Mouse (Mus musculus): ENCODE data around the gene Pnmal2. TPM values are rescaled to one million over a fixed set of nuclear protein-coding genes. Genes with fewer than 3 reads are reported as not detected.

The Pnmal2 gene
- polyA plus RNA-seq, 1 experiment from 2014 or later: 0.41 TPM

GRCm38 (mm10) chr7:16978173-16978572, 33.7 kb downstream of the Pnmal2 start:
- H3K9ac ChIP-seq: peak overlapping the region; percentile 27; the same call in 1 of the 2 replicates
- peak; percentile 91 for ATAC-seq
- no peaks in the 10 kb centered on the region for H3K36me3 ChIP-seq
- H3K27ac ChIP-seq: peak overlapping the region; percentile 55; the same call in 1 of the 2 replicates
- H3K4me3 ChIP-seq: no peak overlapping the region
- WGBS (ENCODE audit: insufficient replicate concordance): 37% methylated on average over 6 of the region's 6 CpGs
- peak overlapping the region; percentile 50 for H3K4me2 ChIP-seq
- no peaks in the 10 kb centered on the region for H3K9me3 ChIP-seq (replicated peaks)
- no peaks in the 10 kb centered on the region for H3K27me3 ChIP-seq (replicated peaks)
- H3K4me1 ChIP-seq: peaks cover 40% of the 10 kb centered on the region

- Histone ChIP-seq H3K36me3 (no peaks in the 10 kb centered on the region), H3K4me1 (peaks cover 40% of the 10 kb centered on the region), H3K27me3 (replicated peaks) (no peaks in the 10 kb centered on the region), H3K9ac (peak overlapping the region; percentile 27; the same call in 1 of the 2 replicates), H3K4me3 (no peak overlapping the region), H3K27ac (peak overlapping the region; percentile 55; the same call in 1 of the 2 replicates), H3K4me2 (peak overlapping the region; percentile 50), H3K9me3 (replicated peaks) (no peaks in the 10 kb centered on the region)
- ATAC-seq: peak; percentile 41; the same call in 1 of the 2 replicates
- 71% methylated on average over 3 of the region's 3 CpGs for WGBS (ENCODE audit: insufficient replicate concordance)
Observed at GRCm38 (mm10) chr7:16978593-16978992, 34.1 kb downstream of the Pnmal2 start.

- H3K4me1 ChIP-seq: peaks cover 40% of the 10 kb centered on the region
- H3K4me3 ChIP-seq: peak overlapping the region; percentile 40
- ATAC-seq: peak; percentile 30; the same call in 1 of the 2 replicates
- H3K4me2 ChIP-seq: peak overlapping the region; percentile 66
- no peaks in the 10 kb centered on the region for H3K36me3 ChIP-seq
- no peaks in the 10 kb centered on the region for H3K9me3 ChIP-seq (replicated peaks)
- H3K27ac ChIP-seq: peak overlapping the region; percentile 80
- H3K9ac ChIP-seq: peak overlapping the region; percentile 53
- H3K27me3 ChIP-seq (replicated peaks): no peaks in the 10 kb centered on the region
- WGBS (ENCODE audit: insufficient replicate concordance): 4% methylated on average over 12 of the region's 12 CpGs
Observed at GRCm38 (mm10) chr7:16980348-16980747, 35.9 kb downstream of the Pnmal2 start.

- Histone ChIP-seq H3K36me3 (no peaks in the 10 kb centered on the region), H3K9ac (no peak within 1 kb of the TSS), H3K4me1 (peaks cover 31% of the 10 kb centered on the region), H3K4me2 (0 out of 2 replicates have a peak within 1 kb of the TSS, but pooled peaks have one; percentile 19), H3K27ac (no peak within 1 kb of the TSS), H3K27me3 (replicated peaks) (no peaks in the 10 kb centered on the region), H3K9me3 (replicated peaks) (no peaks in the 10 kb centered on the region), H3K4me3 (no peak within 1 kb of the TSS)
- no peak for ATAC-seq
- WGBS (ENCODE audit: insufficient replicate concordance): 33% methylated on average over 26 of the region's 26 CpGs
Observed at GRCm38 (mm10) chr7:16982859-16983568, 38.5 kb downstream of the Pnmal2 start, which contains the start of gene Gm42372. Gm42372 (plus strand) TSS chr7:16983086.

GRCm38 (mm10) chr7:16987541-16988149, 43.2 kb downstream of the Pnmal2 start:
- H3K9ac ChIP-seq: no peak overlapping the region
- H3K36me3 ChIP-seq: no peaks in the 10 kb centered on the region
- no peak overlapping the region for H3K4me3 ChIP-seq
- no peaks in the 10 kb centered on the region for H3K27me3 ChIP-seq (replicated peaks)
- 65% methylated on average over 7 of the region's 7 CpGs for WGBS (ENCODE audit: insufficient replicate concordance)
- no peak overlapping the region for H3K4me2 ChIP-seq
- H3K4me1 ChIP-seq: peaks cover 33% of the 10 kb centered on the region
- no peak overlapping the region for H3K27ac ChIP-seq
- H3K9me3 ChIP-seq (replicated peaks): no peaks in the 10 kb centered on the region
- ATAC-seq: no peak

GRCm38 (mm10) chr7:16988405-16988804, 43.9 kb downstream of the Pnmal2 start:
- H3K9me3 ChIP-seq (replicated peaks): no peaks in the 10 kb centered on the region
- WGBS (ENCODE audit: insufficient replicate concordance): 75% methylated on average over 3 of the region's 3 CpGs
- no peaks in the 10 kb centered on the region for H3K36me3 ChIP-seq
- H3K9ac ChIP-seq: no peak overlapping the region
- H3K27ac ChIP-seq: no peak overlapping the region
- H3K4me1 ChIP-seq: peaks cover 33% of the 10 kb centered on the region
- ATAC-seq: no peak
- H3K27me3 ChIP-seq (replicated peaks): no peaks in the 10 kb centered on the region
- H3K4me3 ChIP-seq: no peak overlapping the region
- no peak overlapping the region for H3K4me2 ChIP-seq

- Histone ChIP-seq H3K4me1 (peaks cover 51% of the 10 kb centered on the region), H3K9me3 (replicated peaks) (no peaks in the 10 kb centered on the region), H3K9ac (peak overlapping the region; percentile 35; the same call in 1 of the 2 replicates), H3K36me3 (no peaks in the 10 kb centered on the region), H3K27ac (peak overlapping the region; percentile 69), H3K4me2 (peak overlapping the region; percentile 45), H3K27me3 (replicated peaks) (peaks cover 11% of the 10 kb centered on the region), H3K4me3 (no peak overlapping the region)
- 15% methylated on average over 15 of the region's 15 CpGs for WGBS (ENCODE audit: insufficient replicate concordance)
- ATAC-seq: no peak
Observed at GRCm38 (mm10) chr7:16990006-16990744, 45.7 kb downstream of the Pnmal2 start.

GRCm38 (mm10) chr7:16991681-16992450, 47.4 kb downstream of the Pnmal2 start:
- 60% methylated on average over 18 of the region's 18 CpGs for WGBS (ENCODE audit: insufficient replicate concordance)
- H3K4me3 ChIP-seq: no peak overlapping the region
- no peak overlapping the region for H3K9ac ChIP-seq
- H3K27me3 ChIP-seq (replicated peaks): peaks cover 16% of the 10 kb centered on the region
- ATAC-seq: no peak
- H3K9me3 ChIP-seq (replicated peaks): no peaks in the 10 kb centered on the region
- peak overlapping the region; percentile 27 for H3K27ac ChIP-seq
- peak overlapping the region; percentile 5; the same call in 1 of the 2 replicates for H3K4me2 ChIP-seq
- 0 out of 2 replicates have a peak, but pooled peaks cover 4% of the 10 kb centered on the region for H3K36me3 ChIP-seq
- peaks cover 64% of the 10 kb centered on the region for H3K4me1 ChIP-seq

- Histone ChIP-seq H3K36me3 (peaks cover 7% of the 10 kb centered on the region), H3K9me3 (replicated peaks) (no peaks in the 10 kb centered on the region), H3K27ac (peak within 1 kb of the TSS; percentile 27), H3K4me1 (peaks cover 64% of the 10 kb centered on the region), H3K9ac (peak within 1 kb of the TSS; percentile 65), H3K27me3 (replicated peaks) (peaks cover 16% of the 10 kb centered on the region), H3K4me2 (peak within 1 kb of the TSS; percentile 69), H3K4me3 (peak within 1 kb of the TSS; percentile 60)
- ATAC-seq: no peak
- whole genome bisulfite sequencing (ENCODE audit: insufficient replicate concordance): 87% methylated on average over 5 of the region's 5 CpGs
Observed at GRCm38 (mm10) chr7:16992451-16992807, 47.9 kb downstream of the Pnmal2 start, which contains the start of gene Ccdc8. Ccdc8 (plus strand) TSS chr7:16992708.

GRCm38 (mm10) chr7:16993651-16994399, 49.3 kb downstream of the Pnmal2 start:
- peak overlapping the region; percentile 69 for H3K4me2 ChIP-seq
- peak overlapping the region; percentile 65 for H3K9ac ChIP-seq
- H3K4me3 ChIP-seq: peak overlapping the region; percentile 60
- peaks cover 20% of the 10 kb centered on the region for H3K36me3 ChIP-seq
- 3% methylated on average over 26 of the region's 27 CpGs for WGBS (ENCODE audit: insufficient replicate concordance)
- H3K27me3 ChIP-seq (replicated peaks): peaks cover 16% of the 10 kb centered on the region
- peak overlapping the region; percentile 58; the same call in 1 of the 2 replicates for H3K27ac ChIP-seq
- ATAC-seq: peak; percentile 83
- peaks cover 78% of the 10 kb centered on the region for H3K4me1 ChIP-seq
- no peaks in the 10 kb centered on the region for H3K9me3 ChIP-seq (replicated peaks)
